Mouse (Mus musculus) embryonic facial prominence, embryonic 10.5 days (tissue): Measurements from ENCODE around the gene Tvp23a. TPM values are rescaled to one million over a fixed set of nuclear protein-coding genes. Genes with fewer than 3 reads are reported as not detected.

Experiments
- DNase-seq: peaks from one replicate; pipeline ENCODE4 v3.0.0-alpha.2; 2017; ENCODE audit warnings: low spot score
- H3K27ac ChIP-seq: fragments of 300-500 bp; sonication (generic); replicated peaks from 2 replicates; pipeline ENCODE4 v1.5.1; 2016; ENCODE audit warnings: mild to moderate bottlenecking
- H3K27me3 ChIP-seq: fragments of 300-500 bp; sonication (generic); replicated peaks from 2 replicates; pipeline ENCODE4 v1.6.1; 2016; ENCODE audit warnings: low read depth, mild to moderate bottlenecking; ENCODE audit not compliant: poor library complexity, severe bottlenecking
- H3K36me3 ChIP-seq: fragments of 300-500 bp; sonication (generic); replicated peaks from 2 replicates; pipeline ENCODE4 v1.6.1; 2016; ENCODE audit warnings: mild to moderate bottlenecking, moderate library complexity
- H3K4me1 ChIP-seq: fragments of 300-500 bp; sonication (generic); 2 replicates; pipeline ENCODE4 v1.6.1; 2016
- H3K4me3 ChIP-seq: fragments of 300-500 bp; sonication (generic); 2 replicates; pipeline ENCODE4 v1.5.1; 2016; ENCODE audit warnings: mild to moderate bottlenecking, moderate library complexity
- H3K9me3 ChIP-seq: fragments of 300-500 bp; sonication (generic); 2 replicates; pipeline ENCODE4 v1.6.1; 2016; ENCODE audit warnings: mild to moderate bottlenecking
- WGBS: fragments of 180-500 bp; shearing (Covaris S2); methylation state at CpG from one replicate; pipeline ENCODE4 v1.1.7; 2016; 5-methylcytosine and 5-hydroxymethylcytosine counted together
- polyA plus RNA-seq: library from polyadenylated mRNA; unstranded; fragments of >200 nt; fragmentation: Nextera tagmentation; extraction: Ambion mirVana; gene quantifications from 2 replicates; pipeline ENCODE4 v1.2.1, GENCODE M21; 2016

Gene Tvp23a
- polyA plus RNA-seq = 20.6 and 21.4 TPM in 2 replicates

GRCm38 (mm10) chr16:10447264-10447594 lies at the start of gene Tvp23a:
Gene Tvp23a, minus strand, starts transcription at chr16:10447362.
- WGBS = under 1% methylated on average over 12 of the region's 12 CpGs
- Histone ChIP-seq H3K9me3 (no peaks in the 10 kb centered on the region), H3K27me3 (no peaks in the 10 kb centered on the region), H3K27ac (peak within 1 kb of the TSS; percentile 84), H3K4me1 (peaks cover 24% of the 10 kb centered on the region), H3K4me3 (peak within 1 kb of the TSS; percentile 62), H3K36me3 (no peaks in the 10 kb centered on the region)
- DNase-seq = peak; percentile 91

GRCm38 (mm10) chr16:10495824-10496298 lies 48.7 kb upstream of the Tvp23a start:
- no peak for DNase-seq
- Histone ChIP-seq H3K4me3 (no peak overlapping the region), H3K27ac (no peak overlapping the region), H3K27me3 (peaks cover under 1% of the 10 kb centered on the region; the same call in 1 of the 2 replicates), H3K4me1 (no peaks in the 10 kb centered on the region), H3K9me3 (no peaks in the 10 kb centered on the region), H3K36me3 (no peaks in the 10 kb centered on the region)
- 80% methylated on average over 2 of the region's 2 CpGs for WGBS

GRCm38 (mm10) chr16:10492587-10492986 lies 45.4 kb upstream of the Tvp23a start:
- no peaks in the 10 kb centered on the region for H3K36me3 ChIP-seq
- H3K4me1 ChIP-seq = peaks cover 10% of the 10 kb centered on the region
- H3K9me3 ChIP-seq = no peaks in the 10 kb centered on the region
- WGBS = 88% methylated on average over 3 of the region's 3 CpGs
- no peak overlapping the region for H3K4me3 ChIP-seq
- peaks cover 30% of the 10 kb centered on the region for H3K27me3 ChIP-seq
- H3K27ac ChIP-seq = no peak overlapping the region
- no peak for DNase-seq

- H3K36me3 ChIP-seq = no peaks in the 10 kb centered on the region
- no peak overlapping the region for H3K4me3 ChIP-seq
- H3K9me3 ChIP-seq = no peaks in the 10 kb centered on the region
- H3K27ac ChIP-seq = no peak overlapping the region
- 83% methylated on average over 4 of the region's 4 CpGs for WGBS
- DNase-seq = no peak
- H3K4me1 ChIP-seq = peaks cover 10% of the 10 kb centered on the region
- peaks cover 30% of the 10 kb centered on the region for H3K27me3 ChIP-seq
Measured at GRCm38 (mm10) chr16:10491716-10492115, 44.6 kb upstream of the Tvp23a start.

GRCm38 (mm10) chr16:10490503-10491150 lies 43.5 kb upstream of the Tvp23a start:
- Histone ChIP-seq H3K27me3 (peaks cover 30% of the 10 kb centered on the region), H3K27ac (no peak overlapping the region), H3K4me1 (peaks cover 10% of the 10 kb centered on the region), H3K36me3 (no peaks in the 10 kb centered on the region), H3K4me3 (no peak overlapping the region), H3K9me3 (no peaks in the 10 kb centered on the region)
- WGBS = 84% methylated on average over 18 of the region's 18 CpGs
- DNase-seq = no peak

GRCm38 (mm10) chr16:10489904-10490457 lies 42.8 kb upstream of the Tvp23a start:
- H3K36me3 ChIP-seq = no peaks in the 10 kb centered on the region
- 21% methylated on average over 14 of the region's 14 CpGs for WGBS
- DNase-seq = no peak
- peaks cover 10% of the 10 kb centered on the region for H3K4me1 ChIP-seq
- H3K27me3 ChIP-seq = peaks cover 30% of the 10 kb centered on the region
- peak overlapping the region; percentile 36 for H3K4me3 ChIP-seq
- no peaks in the 10 kb centered on the region for H3K9me3 ChIP-seq
- no peak overlapping the region for H3K27ac ChIP-seq

GRCm38 (mm10) chr16:10489483-10489882 lies 42.3 kb upstream of the Tvp23a start:
- peak; percentile 13 for DNase-seq
- WGBS = 9% methylated on average over 9 of the region's 9 CpGs
- Histone ChIP-seq H3K4me3 (peak overlapping the region; percentile 36), H3K4me1 (peaks cover 10% of the 10 kb centered on the region), H3K36me3 (no peaks in the 10 kb centered on the region), H3K9me3 (no peaks in the 10 kb centered on the region), H3K27me3 (peaks cover 30% of the 10 kb centered on the region), H3K27ac (no peak overlapping the region)

GRCm38 (mm10) chr16:10488769-10489481 lies 41.8 kb upstream of the Tvp23a start:
- H3K4me3 ChIP-seq = no peak overlapping the region
- peaks cover 10% of the 10 kb centered on the region for H3K4me1 ChIP-seq
- WGBS = 83% methylated on average over 7 of the region's 7 CpGs
- peaks cover 30% of the 10 kb centered on the region for H3K27me3 ChIP-seq
- H3K36me3 ChIP-seq = no peaks in the 10 kb centered on the region
- DNase-seq = no peak
- H3K27ac ChIP-seq = no peak overlapping the region
- no peaks in the 10 kb centered on the region for H3K9me3 ChIP-seq

- Histone ChIP-seq H3K9me3 (no peaks in the 10 kb centered on the region), H3K36me3 (no peaks in the 10 kb centered on the region), H3K27me3 (peaks cover 30% of the 10 kb centered on the region), H3K4me3 (no peak overlapping the region), H3K4me1 (peaks cover 13% of the 10 kb centered on the region), H3K27ac (no peak overlapping the region)
- 85% methylated on average over 8 of the region's 8 CpGs for WGBS
- DNase-seq = no peak
Measured at GRCm38 (mm10) chr16:10487895-10488493, 40.8 kb upstream of the Tvp23a start.

GRCm38 (mm10) chr16:10486993-10487392 lies 39.8 kb upstream of the Tvp23a start:
- 79% methylated on average over 3 of the region's 3 CpGs for WGBS
- Histone ChIP-seq H3K4me3 (no peak overlapping the region), H3K27me3 (peaks cover 30% of the 10 kb centered on the region), H3K9me3 (no peaks in the 10 kb centered on the region), H3K36me3 (no peaks in the 10 kb centered on the region), H3K27ac (no peak overlapping the region), H3K4me1 (peaks cover 13% of the 10 kb centered on the region)
- DNase-seq = no peak

GRCm38 (mm10) chr16:10482343-10482742 lies 35.2 kb upstream of the Tvp23a start:
- no peaks in the 10 kb centered on the region for H3K9me3 ChIP-seq
- no peak for DNase-seq
- no peak overlapping the region for H3K27ac ChIP-seq
- no peak overlapping the region for H3K4me3 ChIP-seq
- whole genome bisulfite sequencing = 64% methylated on average over 4 of the region's 4 CpGs
- no peaks in the 10 kb centered on the region for H3K36me3 ChIP-seq
- peaks cover 4% of the 10 kb centered on the region; the same call in 1 of the 2 replicates for H3K4me1 ChIP-seq
- no peaks in the 10 kb centered on the region for H3K27me3 ChIP-seq

GRCm38 (mm10) chr16:10479857-10480256 lies 32.7 kb upstream of the Tvp23a start, which contains the start of gene Ciita:
Gene Ciita, plus strand, starts transcription at chr16:10480059.
- peaks cover 4% of the 10 kb centered on the region; the same call in 1 of the 2 replicates for H3K4me1 ChIP-seq
- no peak within 1 kb of the TSS for H3K4me3 ChIP-seq
- 77% methylated on average over 5 of the region's 5 CpGs for WGBS
- no peak within 1 kb of the TSS for H3K27ac ChIP-seq
- no peaks in the 10 kb centered on the region for H3K36me3 ChIP-seq
- H3K9me3 ChIP-seq = no peaks in the 10 kb centered on the region
- no peaks in the 10 kb centered on the region for H3K27me3 ChIP-seq
- no peak for DNase-seq
